Mouse (Mus musculus): ENCODE results near the gene Larp1. TPM values are rescaled to one million over a fixed set of nuclear protein-coding genes. Genes with fewer than 3 reads are reported as not detected.

Gene Larp1
- polyA plus RNA-seq, 1 experiment from 2014 or later, result 21.9 TPM

DNA sequence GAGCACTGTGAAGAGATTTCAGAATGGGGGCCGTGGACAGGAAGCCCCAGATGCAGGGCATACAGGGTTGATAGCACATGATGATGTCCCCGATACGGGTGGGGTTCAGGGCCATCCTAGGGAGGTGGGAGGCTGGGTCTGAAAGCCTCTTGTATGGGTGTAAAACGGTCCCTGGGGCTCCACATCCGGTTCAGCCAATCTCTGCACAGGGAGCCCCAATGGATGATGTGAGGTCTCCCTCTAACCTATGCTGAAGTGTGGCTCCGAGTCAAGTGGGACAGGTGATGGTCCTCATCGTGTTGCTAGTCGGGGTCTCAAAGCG lies 35.0 kb upstream of the Larp1 start:
- Histone ChIP-seq H3K4me1 (ENCODE audit: control insufficient read depth, insufficient read depth, low read length) (no peaks in the 10 kb centered on the region), H3K9ac (ENCODE audit: low read depth, low read length) (no peak overlapping the region), H3K4me3 (ENCODE audit: low read depth, low read length) (no peak overlapping the region), H3K27me3 (replicated peaks; ENCODE audit: control insufficient read depth, insufficient read depth, low read length) (no peaks in the 10 kb centered on the region), H3K9me3 (ENCODE audit: control insufficient read depth, low read length) (no peaks in the 10 kb centered on the region), H3K27ac (replicated peaks; ENCODE audit: low read depth, low read length) (no peak overlapping the region), H3K4me2 (ENCODE audit: low read depth, low read length) (no peak overlapping the region), H3K36me3 (ENCODE audit: control insufficient read depth, insufficient read depth, low read length) (no peaks in the 10 kb centered on the region)
- ATAC-seq (ENCODE audit: low read depth), result no peak
- 64% methylated on average over 9 of the region's 9 CpGs for WGBS
- no peak for DNase-seq (ENCODE audit: low spot score)

GRCm38 (mm10) chr11:57975876-57976275 lies 33.0 kb upstream of the Larp1 start:
- Histone ChIP-seq H3K4me2 (ENCODE audit: low read depth, low read length) (no peak overlapping the region), H3K27me3 (replicated peaks; ENCODE audit: control insufficient read depth, insufficient read depth, low read length) (no peaks in the 10 kb centered on the region), H3K4me3 (ENCODE audit: low read depth, low read length) (no peak overlapping the region), H3K9me3 (ENCODE audit: control insufficient read depth, low read length) (no peaks in the 10 kb centered on the region), H3K36me3 (ENCODE audit: control insufficient read depth, insufficient read depth, low read length) (no peaks in the 10 kb centered on the region), H3K27ac (replicated peaks; ENCODE audit: low read depth, low read length) (no peak overlapping the region), H3K4me1 (ENCODE audit: control insufficient read depth, insufficient read depth, low read length) (no peaks in the 10 kb centered on the region), H3K9ac (ENCODE audit: low read depth, low read length) (no peak overlapping the region)
- DNase-seq (ENCODE audit: low spot score) (no peak), ATAC-seq (ENCODE audit: low read depth) (no peak)

DNA sequence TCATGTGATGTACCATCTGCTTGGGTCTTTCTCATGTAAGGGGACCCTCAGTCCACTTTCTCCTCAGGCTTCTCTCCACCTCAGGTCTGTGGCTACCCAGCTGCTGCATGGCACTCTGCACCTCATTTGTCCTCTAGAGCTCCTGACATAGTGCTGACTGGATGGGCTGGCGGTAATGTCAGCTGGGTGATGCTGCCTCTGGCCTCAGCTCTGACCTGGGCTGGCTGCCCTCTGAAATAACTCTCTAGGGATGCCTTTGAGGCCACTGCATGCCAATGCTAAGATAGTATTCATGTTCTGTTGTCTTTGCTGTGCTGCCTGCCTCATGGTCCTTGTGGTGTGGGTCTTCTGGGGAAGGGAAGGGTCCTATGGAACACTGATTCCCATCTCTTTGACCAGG lies 31.2 kb upstream of the Larp1 start:
- H3K4me1 ChIP-seq (ENCODE audit: control insufficient read depth, insufficient read depth, low read length), result no peaks in the 10 kb centered on the region
- no peak overlapping the region for H3K4me3 ChIP-seq (ENCODE audit: low read depth, low read length)
- no peak overlapping the region for H3K9ac ChIP-seq (ENCODE audit: low read depth, low read length)
- no peak for DNase-seq (ENCODE audit: low spot score)
- no peaks in the 10 kb centered on the region for H3K9me3 ChIP-seq (ENCODE audit: control insufficient read depth, low read length)
- H3K27me3 ChIP-seq (replicated peaks; ENCODE audit: control insufficient read depth, insufficient read depth, low read length), result no peaks in the 10 kb centered on the region
- 79% methylated on average over 1 of the region's 1 CpGs for WGBS
- no peak overlapping the region for H3K4me2 ChIP-seq (ENCODE audit: low read depth, low read length)
- ATAC-seq (ENCODE audit: low read depth), result no peak
- H3K36me3 ChIP-seq (ENCODE audit: control insufficient read depth, insufficient read depth, low read length), result no peaks in the 10 kb centered on the region
- no peak overlapping the region for H3K27ac ChIP-seq (replicated peaks; ENCODE audit: low read depth, low read length)

GRCm38 (mm10) chr11:57979621-57980020 lies 29.2 kb upstream of the Larp1 start:
- Histone ChIP-seq H3K27me3 (replicated peaks; ENCODE audit: control insufficient read depth, insufficient read depth, low read length) (no peaks in the 10 kb centered on the region), H3K9ac (ENCODE audit: low read depth, low read length) (no peak overlapping the region), H3K9me3 (ENCODE audit: control insufficient read depth, low read length) (no peaks in the 10 kb centered on the region), H3K36me3 (ENCODE audit: control insufficient read depth, insufficient read depth, low read length) (no peaks in the 10 kb centered on the region), H3K4me2 (ENCODE audit: low read depth, low read length) (no peak overlapping the region), H3K4me3 (ENCODE audit: low read depth, low read length) (no peak overlapping the region), H3K27ac (replicated peaks; ENCODE audit: low read depth, low read length) (no peak overlapping the region), H3K4me1 (ENCODE audit: control insufficient read depth, insufficient read depth, low read length) (0 out of 2 replicates have a peak, but pooled peaks cover 7% of the 10 kb centered on the region)
- DNase-seq (ENCODE audit: low spot score) (no peak), ATAC-seq (ENCODE audit: low read depth) (no peak)
- 73% methylated on average over 6 of the region's 6 CpGs for WGBS

DNA sequence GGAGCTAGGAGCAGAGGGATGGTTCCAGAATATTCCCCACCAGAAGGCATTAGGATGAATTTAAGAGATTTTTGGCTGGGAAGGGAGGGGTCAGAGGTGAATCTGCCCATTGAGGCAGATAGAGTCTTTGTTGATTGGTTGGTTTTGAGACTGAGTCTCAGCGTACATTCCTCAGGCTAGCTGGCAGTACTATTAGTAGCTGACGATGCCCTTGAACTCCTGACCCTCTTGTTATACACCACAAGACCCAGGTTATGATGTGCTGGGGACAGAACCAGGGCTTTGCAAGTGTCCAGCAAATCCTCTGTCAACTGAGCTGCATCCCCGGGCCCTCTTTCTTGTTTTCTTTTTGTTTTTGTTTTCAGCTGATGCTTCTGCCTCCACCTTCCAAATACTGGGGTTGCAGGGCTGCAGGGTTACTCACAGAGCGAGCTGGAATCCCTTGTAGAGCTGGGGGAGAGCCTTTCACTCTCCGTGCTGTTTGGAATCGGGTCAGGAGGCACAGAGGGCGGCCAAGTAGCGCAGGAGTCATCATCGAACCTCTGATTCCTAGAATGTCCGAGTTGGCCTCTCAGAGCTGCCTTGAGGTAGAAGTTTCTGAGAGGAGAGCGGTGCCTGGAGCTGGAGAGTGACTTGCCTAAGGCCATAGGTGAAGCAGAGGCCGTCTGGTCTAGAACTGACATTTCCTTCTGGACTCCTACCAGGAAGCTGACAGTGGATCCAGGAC lies 27.6 kb upstream of the Larp1 start:
- 83% methylated on average over 12 of the region's 12 CpGs for WGBS
- DNase-seq (ENCODE audit: low spot score), result no peak
- H3K9me3 ChIP-seq (ENCODE audit: control insufficient read depth, low read length), result no peaks in the 10 kb centered on the region
- 0 out of 2 replicates have a peak, but pooled peaks cover 7% of the 10 kb centered on the region for H3K4me1 ChIP-seq (ENCODE audit: control insufficient read depth, insufficient read depth, low read length)
- H3K27me3 ChIP-seq (replicated peaks; ENCODE audit: control insufficient read depth, insufficient read depth, low read length), result no peaks in the 10 kb centered on the region
- no peak overlapping the region for H3K4me3 ChIP-seq (ENCODE audit: low read depth, low read length)
- no peak overlapping the region for H3K27ac ChIP-seq (replicated peaks; ENCODE audit: low read depth, low read length)
- no peak overlapping the region for H3K9ac ChIP-seq (ENCODE audit: low read depth, low read length)
- no peak for ATAC-seq (ENCODE audit: low read depth)
- no peaks in the 10 kb centered on the region for H3K36me3 ChIP-seq (ENCODE audit: control insufficient read depth, insufficient read depth, low read length)
- no peak overlapping the region for H3K4me2 ChIP-seq (ENCODE audit: low read depth, low read length)

GRCm38 (mm10) chr11:57983480-57984342 lies 25.2 kb upstream of the Larp1 start:
- H3K27me3 ChIP-seq (replicated peaks; ENCODE audit: control insufficient read depth, insufficient read depth, low read length), result no peaks in the 10 kb centered on the region
- no peak overlapping the region; the same call in none of the 2 replicates for H3K27ac ChIP-seq (replicated peaks; ENCODE audit: low read depth, low read length)
- no peaks in the 10 kb centered on the region for H3K36me3 ChIP-seq (ENCODE audit: control insufficient read depth, insufficient read depth, low read length)
- H3K9me3 ChIP-seq (ENCODE audit: control insufficient read depth, low read length), result no peaks in the 10 kb centered on the region
- no peak overlapping the region for H3K4me2 ChIP-seq (ENCODE audit: low read depth, low read length)
- DNase-seq (ENCODE audit: low spot score) (peak; percentile 78), ATAC-seq (ENCODE audit: low read depth) (peak; percentile 70; the same call in 1 of the 2 replicates)
- H3K4me1 ChIP-seq (ENCODE audit: control insufficient read depth, insufficient read depth, low read length), result 0 out of 2 replicates have a peak, but pooled peaks cover 7% of the 10 kb centered on the region
- WGBS, result 40% methylated on average over 16 of the region's 16 CpGs
- H3K9ac ChIP-seq (ENCODE audit: low read depth, low read length), result peak overlapping the region; percentile 7; the same call in 1 of the 2 replicates
- H3K4me3 ChIP-seq (ENCODE audit: low read depth, low read length), result no peak overlapping the region

DNA sequence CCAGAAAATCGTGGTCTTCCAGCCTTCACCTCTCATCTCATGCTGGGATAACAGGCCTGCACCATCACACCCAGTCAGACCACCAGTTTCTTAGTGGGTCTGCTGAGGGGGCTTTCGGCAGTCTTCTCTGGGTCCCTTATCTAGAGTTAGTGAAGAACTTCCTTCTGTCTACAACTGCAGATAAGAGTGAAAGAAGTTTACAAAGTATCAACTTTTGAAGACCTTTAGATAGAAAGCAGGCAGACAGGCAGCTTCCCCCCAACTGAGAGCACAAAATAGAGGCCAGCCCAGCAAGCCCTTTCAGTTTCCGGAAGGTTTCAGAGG lies 24.6 kb upstream of the Larp1 start:
- no peak overlapping the region for H3K4me2 ChIP-seq (ENCODE audit: low read depth, low read length)
- 57% methylated on average over 3 of the region's 3 CpGs for WGBS

GRCm38 (mm10) chr11:57985485-57985884 lies 23.4 kb upstream of the Larp1 start:
- H3K4me1 ChIP-seq (ENCODE audit: control insufficient read depth, insufficient read depth, low read length), result 0 out of 2 replicates have a peak, but pooled peaks cover 7% of the 10 kb centered on the region
- H3K9ac ChIP-seq (ENCODE audit: low read depth, low read length), result no peak overlapping the region
- H3K36me3 ChIP-seq (ENCODE audit: control insufficient read depth, insufficient read depth, low read length), result no peaks in the 10 kb centered on the region
- ATAC-seq (ENCODE audit: low read depth) (no peak), DNase-seq (ENCODE audit: low spot score) (no peak)
- H3K27me3 ChIP-seq (replicated peaks; ENCODE audit: control insufficient read depth, insufficient read depth, low read length), result no peaks in the 10 kb centered on the region
- WGBS, result 96% methylated on average over 2 of the region's 3 CpGs
- H3K4me3 ChIP-seq (ENCODE audit: low read depth, low read length), result no peak overlapping the region
- no peak overlapping the region for H3K4me2 ChIP-seq (ENCODE audit: low read depth, low read length)
- no peaks in the 10 kb centered on the region for H3K9me3 ChIP-seq (ENCODE audit: control insufficient read depth, low read length)
- no peak overlapping the region for H3K27ac ChIP-seq (replicated peaks; ENCODE audit: low read depth, low read length)

More for the DNA sequence above, 24.6 kb upstream of the Larp1 start:
- Histone ChIP-seq H3K27ac (replicated peaks; ENCODE audit: low read depth, low read length) (no peak overlapping the region; the same call in 1 of the 2 replicates), H3K36me3 (ENCODE audit: control insufficient read depth, insufficient read depth, low read length) (no peaks in the 10 kb centered on the region), H3K4me1 (ENCODE audit: control insufficient read depth, insufficient read depth, low read length) (0 out of 2 replicates have a peak, but pooled peaks cover 7% of the 10 kb centered on the region), H3K9me3 (ENCODE audit: control insufficient read depth, low read length) (no peaks in the 10 kb centered on the region), H3K9ac (ENCODE audit: low read depth, low read length) (no peak overlapping the region), H3K27me3 (replicated peaks; ENCODE audit: control insufficient read depth, insufficient read depth, low read length) (no peaks in the 10 kb centered on the region), H3K4me3 (ENCODE audit: low read depth, low read length) (no peak overlapping the region)
- DNase-seq (ENCODE audit: low spot score), result no peak
- ATAC-seq (ENCODE audit: low read depth), result no peak
